Mouse (Mus musculus): ENCODE measurements around the gene Agtrap.

DNA sequence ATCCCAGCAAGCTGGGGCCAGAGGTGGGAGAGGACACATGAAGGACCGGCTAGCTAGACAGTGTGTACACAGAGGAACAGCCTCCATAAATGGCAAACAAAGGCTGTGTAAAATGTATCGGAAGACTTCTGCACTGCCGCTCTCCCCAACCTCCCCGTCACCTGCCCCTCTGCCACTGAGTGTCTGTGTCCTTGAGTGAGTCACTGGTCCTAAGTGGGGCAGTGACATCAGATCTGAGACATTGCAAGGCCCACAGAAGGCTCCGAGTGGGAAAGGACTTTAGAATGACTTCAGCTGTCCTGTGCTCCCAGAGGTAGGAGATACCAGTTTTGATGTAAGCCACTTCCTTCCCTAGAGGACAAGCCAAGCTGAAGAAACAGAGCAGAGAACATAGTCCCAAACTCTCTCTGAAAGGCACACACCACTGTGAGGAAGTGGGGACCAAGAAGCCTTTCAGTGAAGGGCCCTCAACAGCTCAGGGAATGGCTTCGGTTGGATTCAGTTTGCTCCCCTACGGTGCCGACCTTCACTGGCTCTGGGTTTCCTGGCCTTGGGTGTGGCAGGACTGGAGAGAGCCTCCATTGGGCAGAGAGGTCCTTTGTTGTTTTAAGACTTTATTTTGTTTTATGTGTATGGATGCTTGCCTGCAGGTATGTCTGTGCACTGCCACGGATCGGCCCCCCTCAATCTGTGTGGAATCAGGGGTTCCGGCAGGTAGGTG is 4.9 kb upstream of the Agtrap start:
- TF ChIP-seq CTCF (IDR thresholded peaks at IDR 0.05; ENCODE audit: control insufficient read depth, insufficient read depth, insufficient replicate concordance, low read depth, low read length) (no peak), POLR2A (IDR thresholded peaks at IDR 0.05; ENCODE audit: control insufficient read depth, low read depth, low read length) (no peak)

Measured in testis, adult 2 months (tissue).